ENCODE assay signal across 8 mouse cellular contexts in the genomic region with DNA sequence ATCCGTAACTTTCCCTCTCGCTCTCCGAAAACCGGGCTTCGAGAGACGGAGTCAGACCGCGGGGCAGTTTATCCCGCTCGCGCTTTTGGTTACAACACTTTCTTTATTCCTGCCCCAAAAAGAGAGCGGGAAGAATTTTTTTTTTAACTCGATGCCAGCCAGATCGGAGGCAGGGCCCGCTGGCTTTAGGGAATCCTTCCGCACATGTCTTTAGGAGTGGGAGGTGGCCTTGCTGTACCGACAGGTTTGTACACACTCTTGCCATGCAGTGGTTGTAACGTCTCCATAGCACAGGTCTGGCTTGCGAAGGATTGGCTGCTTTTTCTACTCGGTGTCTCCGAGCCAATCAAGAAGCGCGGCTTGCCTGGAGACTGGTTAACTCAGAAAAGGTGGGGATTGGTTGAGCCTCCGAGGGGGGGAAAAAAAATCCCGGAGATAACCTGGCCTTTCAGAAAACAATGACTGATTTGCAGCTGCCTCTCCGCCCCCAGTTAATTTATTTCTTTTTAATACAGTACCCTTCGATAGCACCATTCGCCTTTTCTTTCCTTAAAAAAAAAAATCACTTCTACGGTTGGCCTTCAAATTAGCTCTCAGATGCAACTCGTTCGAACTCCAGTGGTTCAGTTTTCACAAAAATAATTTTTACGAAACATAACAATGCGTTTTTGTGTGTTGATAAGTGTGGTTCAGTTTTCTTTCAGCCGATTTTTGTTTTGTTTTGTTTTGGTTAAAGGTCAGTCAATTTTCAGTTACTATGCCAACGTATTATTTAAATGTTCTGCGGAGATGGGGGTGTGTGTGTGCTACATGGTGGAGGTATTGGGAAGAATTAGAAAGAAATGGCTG. TPM values are rescaled to one million over a fixed set of nuclear protein-coding genes. Genes with fewer than 3 reads are reported as not detected.
A peak's percentile ranks its signal among the peaks of the same experiment; 100 is the strongest.
DNase-seq lines count a peak whose midpoint lies in the region; ATAC-seq and TF ChIP-seq lines count a peak whose summit lies in the region.

No protein-coding gene starts in this region.

- WGBS in forebrain, embryonic 12.5 days = 6% methylated on average over 36 of the region's 36 CpGs
- WGBS in heart, embryonic 16.5 days = 4% methylated on average over 36 of the region's 36 CpGs
- WGBS in liver, embryonic 15.5 days (ENCODE audit: insufficient replicate concordance) = 6% methylated on average over 36 of the region's 36 CpGs
- 9% methylated on average over 36 of the region's 36 CpGs for WGBS in neural tube, embryonic 11.5 days
- 2% methylated on average over 36 of the region's 36 CpGs for WGBS in stomach, embryonic 16.5 days

- H3K9me3 ChIP-seq in ES-Bruce4 (replicated peaks; ENCODE audit: control insufficient read depth, insufficient read depth, low read length, poor library complexity, severe bottlenecking) = no peaks in the 10 kb centered on the region
- no peaks in the 10 kb centered on the region for H3K9me3 ChIP-seq in forebrain, embryonic 12.5 days
- no peaks in the 10 kb centered on the region for H3K9me3 ChIP-seq in heart, embryonic 16.5 days (replicated peaks; ENCODE audit: control insufficient read depth, low read length)
- no peaks in the 10 kb centered on the region for H3K9me3 ChIP-seq in liver, embryonic 15.5 days (replicated peaks)
- no peaks in the 10 kb centered on the region for H3K9me3 ChIP-seq in neural tube, embryonic 11.5 days (ENCODE audit: control insufficient read depth, low read length)
- H3K9me3 ChIP-seq in stomach, embryonic 16.5 days (replicated peaks; ENCODE audit: control insufficient read depth, low read length) = no peaks in the 10 kb centered on the region

- peak; percentile 86 for TF ChIP-seq POLR2A in ES-Bruce4 (IDR thresholded peaks at IDR 0.05; ENCODE audit: insufficient read depth, low read length)

- no peaks in the 10 kb centered on the region for H3K36me3 ChIP-seq in ES-Bruce4 (ENCODE audit: control insufficient read depth, insufficient read depth, low read length, poor library complexity, severe bottlenecking)
- H3K36me3 ChIP-seq in forebrain, embryonic 12.5 days (replicated peaks) = no peaks in the 10 kb centered on the region
- no peaks in the 10 kb centered on the region for H3K36me3 ChIP-seq in heart, embryonic 16.5 days (ENCODE audit: control insufficient read depth, insufficient read depth)
- no peaks in the 10 kb centered on the region for H3K36me3 ChIP-seq in liver, embryonic 15.5 days (replicated peaks)
- no peaks in the 10 kb centered on the region for H3K36me3 ChIP-seq in neural tube, embryonic 11.5 days (ENCODE audit: control insufficient read depth, insufficient read depth, low read length)
- H3K36me3 ChIP-seq in stomach, embryonic 16.5 days (ENCODE audit: control insufficient read depth, insufficient read depth, low read length) = no peaks in the 10 kb centered on the region

- peak; percentile 92 to 97 for DNase-seq in kidney, postnatal 25 days
- peak; percentile 86 for DNase-seq in neural tube, embryonic 11.5 days (ENCODE audit: low spot score)

- peak overlapping the region; percentile 68 for H3K4me2 ChIP-seq in forebrain, embryonic 12.5 days
- H3K4me2 ChIP-seq in heart, embryonic 16.5 days (ENCODE audit: low read depth, low read length) = peak overlapping the region; percentile 83
- peak overlapping the region; percentile 94 for H3K4me2 ChIP-seq in liver, embryonic 15.5 days
- H3K4me2 ChIP-seq in neural tube, embryonic 11.5 days (ENCODE audit: low read depth) = peak overlapping the region; percentile 77
- H3K4me2 ChIP-seq in stomach, embryonic 16.5 days (ENCODE audit: low read depth, low read length) = peak overlapping the region; percentile 73

- no peaks in the 10 kb centered on the region for H3K27me3 ChIP-seq in ES-Bruce4 (ENCODE audit: control insufficient read depth, insufficient read depth, low read length, poor library complexity, severe bottlenecking)
- H3K27me3 ChIP-seq in forebrain, embryonic 12.5 days = no peaks in the 10 kb centered on the region
- no peaks in the 10 kb centered on the region for H3K27me3 ChIP-seq in heart, embryonic 16.5 days (ENCODE audit: control insufficient read depth, insufficient read depth, low read length)
- H3K27me3 ChIP-seq in liver, embryonic 15.5 days = no peaks in the 10 kb centered on the region
- H3K27me3 ChIP-seq in neural tube, embryonic 11.5 days (ENCODE audit: control insufficient read depth, insufficient read depth, low read length) = no peaks in the 10 kb centered on the region
- no peaks in the 10 kb centered on the region for H3K27me3 ChIP-seq in stomach, embryonic 16.5 days (ENCODE audit: control insufficient read depth, insufficient read depth, low read length)

- TF ChIP-seq CTCF in ES-Bruce4 (IDR thresholded peaks at IDR 0.05; ENCODE audit: low read depth, low read length) = no peak

- no peak for TF ChIP-seq EP300 in ES-Bruce4 (IDR thresholded peaks at IDR 0.05; ENCODE audit: insufficient read depth, low read depth, low read length)

- peak; percentile 93 for ATAC-seq in cerebellum, adult (ENCODE audit: insufficient number of reproducible peaks, low FRiP score, low TSS enrichment)
- peak; percentile 87 for ATAC-seq in forebrain, embryonic 12.5 days (ENCODE audit: low FRiP score)
- ATAC-seq in heart, embryonic 16.5 days (replicated peaks; ENCODE audit: extremely low read depth, insufficient read depth, low FRiP score) = peak; percentile 83
- peak; percentile 82 for ATAC-seq in liver, embryonic 15.5 days (ENCODE audit: insufficient read depth)
- peak; percentile 87 for ATAC-seq in neural tube, embryonic 11.5 days (ENCODE audit: insufficient read depth, low FRiP score, low TSS enrichment)
- peak; percentile 90 for ATAC-seq in stomach, embryonic 16.5 days (ENCODE audit: insufficient read depth, low FRiP score)

- peak overlapping the region; percentile 99 for H3K9ac ChIP-seq in ES-Bruce4 (ENCODE audit: low read depth, poor library complexity, severe bottlenecking)
- H3K9ac ChIP-seq in forebrain, embryonic 12.5 days = peak overlapping the region; percentile 99
- H3K9ac ChIP-seq in heart, embryonic 16.5 days (ENCODE audit: low read length) = peak overlapping the region; percentile 100
- H3K9ac ChIP-seq in liver, embryonic 15.5 days = peak overlapping the region; percentile 98
- H3K9ac ChIP-seq in neural tube, embryonic 11.5 days (ENCODE audit: low read length) = peak overlapping the region; percentile 99
- peak overlapping the region; percentile 97 for H3K9ac ChIP-seq in stomach, embryonic 16.5 days (ENCODE audit: low read length)

- H3K27ac ChIP-seq in ES-Bruce4 (ENCODE audit: insufficient read depth, low read length) = peak overlapping the region; percentile 84
- H3K27ac ChIP-seq in forebrain, embryonic 12.5 days = peak overlapping the region; percentile 100
- H3K27ac ChIP-seq in heart, embryonic 16.5 days (ENCODE audit: low read length) = peak overlapping the region; percentile 100
- H3K27ac ChIP-seq in liver, embryonic 15.5 days (replicated peaks) = peak overlapping the region; percentile 99
- peak overlapping the region; percentile 99 for H3K27ac ChIP-seq in neural tube, embryonic 11.5 days (ENCODE audit: low read depth, low read length)
- H3K27ac ChIP-seq in stomach, embryonic 16.5 days (ENCODE audit: low read length) = peak overlapping the region; percentile 100

- H3K4me3 ChIP-seq in ES-Bruce4 (ENCODE audit: low read depth, low read length) = peak overlapping the region; percentile 99
- H3K4me3 ChIP-seq in forebrain, embryonic 12.5 days (replicated peaks) = peak overlapping the region; percentile 92
- H3K4me3 ChIP-seq in heart, embryonic 16.5 days (ENCODE audit: low read length) = peak overlapping the region; percentile 95
- H3K4me3 ChIP-seq in liver, embryonic 15.5 days (replicated peaks) = peak overlapping the region; percentile 82
- peak overlapping the region; percentile 84 for H3K4me3 ChIP-seq in neural tube, embryonic 11.5 days (ENCODE audit: low read depth, low read length)
- H3K4me3 ChIP-seq in stomach, embryonic 16.5 days (replicated peaks; ENCODE audit: low read length) = peak overlapping the region; percentile 93

- H3K4me1 ChIP-seq in ES-Bruce4 (ENCODE audit: control insufficient read depth, insufficient read depth, low read length) = no peaks in the 10 kb centered on the region
- peaks cover 21% of the 10 kb centered on the region for H3K4me1 ChIP-seq in forebrain, embryonic 12.5 days
- peaks cover 9% of the 10 kb centered on the region for H3K4me1 ChIP-seq in heart, embryonic 16.5 days (ENCODE audit: control insufficient read depth, insufficient read depth, low read length)
- peaks cover 29% of the 10 kb centered on the region for H3K4me1 ChIP-seq in liver, embryonic 15.5 days (replicated peaks)
- peaks cover 7% of the 10 kb centered on the region for H3K4me1 ChIP-seq in neural tube, embryonic 11.5 days (ENCODE audit: control insufficient read depth, insufficient read depth, low read length)
- peaks cover 7% of the 10 kb centered on the region for H3K4me1 ChIP-seq in stomach, embryonic 16.5 days (ENCODE audit: control insufficient read depth, insufficient read depth, low read length)

RNA-seq across cellular contexts. Expression of a gene that starts 1.7 kb away (rescaled TPM):
- 73.4 and 75.3 TPM in 2 replicates for polyA plus RNA-seq in ES-Bruce4 (2011; ENCODE audit: insufficient read depth, insufficient read length, low read depth, missing spikeins)
- 42.1 and 43.5 TPM in 2 replicates for polyA plus RNA-seq in forebrain, embryonic 12.5 days (2016; fragmentation: Nextera tagmentation; extraction: Ambion mirVana)
- 10.5 and 10.8 TPM in 2 replicates for polyA plus RNA-seq in heart, embryonic 16.5 days (2015; fragmentation: Nextera tagmentation; extraction: Ambion mirVana)
- polyA plus RNA-seq in liver, embryonic 15.5 days (2015; fragmentation: Nextera tagmentation; extraction: Ambion mirVana) = 7.8 and 8.5 TPM in 2 replicates
- 34.9 and 38.1 TPM in 2 replicates for polyA plus RNA-seq in neural tube, embryonic 11.5 days (2014; fragmentation: Nextera tagmentation; extraction: Ambion mirVana)
- 14.3 and 17.3 TPM in 2 replicates for polyA plus RNA-seq in stomach, embryonic 16.5 days (2015; fragmentation: Nextera tagmentation; extraction: Ambion mirVana)

Comparison
In these comparisons a context has a peak if more than half of its experiments do, and no peak if none do; other contexts are left out.
1. Peak in every context shown above with its lines: DNase-seq, ATAC-seq, H3K4me3 ChIP-seq and H3K27ac ChIP-seq.